Comparison of ENCODE assay signal across 31 mouse cellular contexts in genomic region chr13:49398191-49398590, GRCm38 (mm10). TPM values are rescaled to one million over a fixed set of nuclear protein-coding genes. Genes with fewer than 3 reads are reported as not detected.
DNase-seq lines count a peak whose midpoint lies in the region; ATAC-seq and TF ChIP-seq lines count a peak whose summit lies in the region.
"Had no signal": no experiment of that assay in that cellular context is flagged by ENCODE, and none has a peak within 500 bp of the region (broad histone marks: within the 10 kb centered on the region; RNA-seq: fewer than 3 reads in every experiment).

No protein-coding gene starts in this region.

- 0 out of 2 replicates have a peak overlapping the region, but pooled peaks have one; percentile 17 for H3K27ac ChIP-seq in embryonic facial prominence, embryonic 12.5 days
- no peak overlapping the region for H3K27ac ChIP-seq in embryonic facial prominence, embryonic 10.5 days (replicated peaks)
- no peak overlapping the region; the same call in 1 of the 2 replicates for H3K27ac ChIP-seq in hindbrain, postnatal 0 days
- no peak overlapping the region for H3K27ac ChIP-seq in hindbrain, embryonic 13.5 days
- H3K27ac ChIP-seq: embryonic facial prominence, embryonic 13.5 days; forebrain, embryonic 12.5 days; gastrocnemius, adult 2 months; heart, embryonic 15.5 days; hindbrain, embryonic 10.5 days; hindbrain, embryonic 15.5 days had no signal

- peaks cover 5% of the 10 kb centered on the region; the same call in 1 of the 2 replicates for H3K4me1 ChIP-seq in embryonic facial prominence, embryonic 12.5 days
- H3K4me1 ChIP-seq in embryonic facial prominence, embryonic 10.5 days, result 0 out of 2 replicates have a peak, but pooled peaks cover 3% of the 10 kb centered on the region
- no peaks in the 10 kb centered on the region for H3K4me1 ChIP-seq in hindbrain, postnatal 0 days (ENCODE audit: insufficient read depth, low read length)
- H3K4me1 ChIP-seq in hindbrain, embryonic 13.5 days (replicated peaks), result no peaks in the 10 kb centered on the region
- H3K4me1 ChIP-seq: forebrain, embryonic 12.5 days; hindbrain, embryonic 10.5 days; hindbrain, embryonic 15.5 days had no signal

- no peaks in the 10 kb centered on the region for H3K9me3 ChIP-seq in embryonic facial prominence, embryonic 12.5 days
- no peaks in the 10 kb centered on the region for H3K9me3 ChIP-seq in embryonic facial prominence, embryonic 10.5 days
- no peaks in the 10 kb centered on the region for H3K9me3 ChIP-seq in hindbrain, postnatal 0 days (ENCODE audit: low read length)
- no peaks in the 10 kb centered on the region for H3K9me3 ChIP-seq in hindbrain, embryonic 13.5 days
- H3K9me3 ChIP-seq: embryonic facial prominence, embryonic 13.5 days; forebrain, embryonic 12.5 days; heart, embryonic 12.5 days; heart, embryonic 15.5 days; hindbrain, embryonic 15.5 days had no signal

- no peaks in the 10 kb centered on the region for H3K27me3 ChIP-seq in embryonic facial prominence, embryonic 12.5 days
- H3K27me3 ChIP-seq in embryonic facial prominence, embryonic 10.5 days (replicated peaks; ENCODE audit: low read depth, poor library complexity, severe bottlenecking), result no peaks in the 10 kb centered on the region
- H3K27me3 ChIP-seq in hindbrain, postnatal 0 days (ENCODE audit: insufficient read depth, low read length), result no peaks in the 10 kb centered on the region
- no peaks in the 10 kb centered on the region for H3K27me3 ChIP-seq in hindbrain, embryonic 13.5 days
- H3K27me3 ChIP-seq: CH12.LX; embryonic facial prominence, embryonic 13.5 days; forebrain, embryonic 12.5 days; heart, embryonic 12.5 days; heart, embryonic 15.5 days; hindbrain, embryonic 15.5 days; Patski had no signal

- no peak for TF ChIP-seq CTCF in hindbrain, postnatal 0 days (IDR thresholded peaks at IDR 0.05; ENCODE audit: low read depth)

- H3K9ac ChIP-seq in embryonic facial prominence, embryonic 12.5 days, result no peak overlapping the region
- no peak overlapping the region for H3K9ac ChIP-seq in hindbrain, postnatal 0 days (replicated peaks; ENCODE audit: low read length)
- H3K9ac ChIP-seq in hindbrain, embryonic 13.5 days, result no peak overlapping the region
- H3K9ac ChIP-seq: embryonic facial prominence, embryonic 13.5 days; forebrain, embryonic 12.5 days; heart, embryonic 12.5 days; heart, embryonic 15.5 days; hindbrain, embryonic 15.5 days had no signal

- H3K4me2 ChIP-seq in embryonic facial prominence, embryonic 12.5 days (replicated peaks), result no peak overlapping the region
- no peak overlapping the region for H3K4me2 ChIP-seq in hindbrain, postnatal 0 days (ENCODE audit: low read depth, low read length)
- H3K4me2 ChIP-seq in hindbrain, embryonic 13.5 days, result no peak overlapping the region
- H3K4me2 ChIP-seq: embryonic facial prominence, embryonic 13.5 days; forebrain, embryonic 12.5 days; heart, embryonic 12.5 days; heart, embryonic 15.5 days; hindbrain, embryonic 15.5 days had no signal

- no peak for ATAC-seq in embryonic facial prominence, embryonic 12.5 days (ENCODE audit: insufficient number of reproducible peaks, insufficient read depth, low FRiP score, low TSS enrichment)
- ATAC-seq in hindbrain, postnatal 0 days, result 0 out of 2 replicates have a peak, but pooled peaks have one; percentile 39
- ATAC-seq in hindbrain, embryonic 13.5 days (ENCODE audit: low FRiP score), result no peak
- ATAC-seq in megakaryocyte progenitor cell, adult 5-6 weeks (replicated peaks; ENCODE audit: poor library complexity), result peak; percentile 23; the same call in 1 of the 2 replicates
- ATAC-seq: forebrain, embryonic 16.5 days; inflammation-experienced regulatory T-cells, adult 6 months; intestine, embryonic 16.5 days; Patski had no signal

- no peak for DNase-seq in embryonic facial prominence, embryonic 10.5 days (ENCODE audit: low spot score)
- DNase-seq in hindbrain, postnatal 0 days (ENCODE audit: low spot score), result no peak
- peak; percentile 92 for DNase-seq in 416B (ENCODE audit: low read depth)
- no peak for DNase-seq in T-cell, adult 2 months (ENCODE audit: low spot score)
- DNase-seq: adrenal gland, adult 2 months; adrenal gland, postnatal 14 days; B cell, adult 2 months; cerebellum, adult 11-12 months; cerebellum, adult 8-10 months; cerebellum, postnatal 10 days; cerebellum, postnatal 36 days; gastrocnemius, adult 2 months; gastrocnemius, postnatal 14 days; heart, adult 18-20 months; heart, postnatal 10 days; heart, postnatal 36 days had no signal

- H3K4me3 ChIP-seq in embryonic facial prominence, embryonic 12.5 days, result no peak overlapping the region
- H3K4me3 ChIP-seq in embryonic facial prominence, embryonic 10.5 days, result no peak overlapping the region
- no peak overlapping the region for H3K4me3 ChIP-seq in hindbrain, postnatal 0 days (ENCODE audit: low read length)
- no peak overlapping the region for H3K4me3 ChIP-seq in hindbrain, embryonic 13.5 days
- H3K4me3 ChIP-seq: embryonic facial prominence, embryonic 13.5 days; erythroblast, embryonic 14.5 days; forebrain, embryonic 12.5 days; gastrocnemius, adult 2 months; heart, embryonic 12.5 days; heart, embryonic 15.5 days; hindbrain, embryonic 10.5 days; hindbrain, embryonic 15.5 days had no signal

- no peaks in the 10 kb centered on the region for H3K36me3 ChIP-seq in embryonic facial prominence, embryonic 12.5 days
- H3K36me3 ChIP-seq in embryonic facial prominence, embryonic 10.5 days (replicated peaks), result no peaks in the 10 kb centered on the region
- H3K36me3 ChIP-seq in hindbrain, postnatal 0 days (ENCODE audit: insufficient read depth, low read length), result no peaks in the 10 kb centered on the region
- H3K36me3 ChIP-seq in hindbrain, embryonic 13.5 days, result peaks cover 8% of the 10 kb centered on the region
- H3K36me3 ChIP-seq: embryonic facial prominence, embryonic 13.5 days; forebrain, embryonic 12.5 days; heart, embryonic 12.5 days; heart, embryonic 15.5 days; hindbrain, embryonic 10.5 days; hindbrain, embryonic 15.5 days had no signal

- 76% methylated on average over 8 of the region's 8 CpGs for WGBS in embryonic facial prominence, embryonic 12.5 days
- 84% methylated on average over 8 of the region's 8 CpGs for WGBS in embryonic facial prominence, embryonic 10.5 days
- 87% methylated on average over 8 of the region's 8 CpGs for WGBS in hindbrain, postnatal 0 days
- 90% methylated on average over 8 of the region's 8 CpGs for WGBS in hindbrain, embryonic 13.5 days

RNA-seq across cellular contexts. Expression of gene Ippk, which starts 22.9 kb away (rescaled TPM):
- 14.0 and 15.8 TPM in 2 replicates for polyA plus RNA-seq in embryonic facial prominence, embryonic 12.5 days (2016; fragmentation: Nextera tagmentation; extraction: Ambion mirVana)
- polyA plus RNA-seq in embryonic facial prominence, embryonic 10.5 days (2016; fragmentation: Nextera tagmentation; extraction: Ambion mirVana), result 18.3 and 20.4 TPM in 2 replicates
- 9.2 and 11.9 TPM in 2 replicates for total RNA-seq in hindbrain, postnatal 0 days (2014; rRNA removed)
- polyA plus RNA-seq in hindbrain, postnatal 0 days (2015; fragmentation: Nextera tagmentation; extraction: Ambion mirVana), result 10.2 and 10.8 TPM in 2 replicates
- polyA plus RNA-seq in hindbrain, embryonic 13.5 days (2015; fragmentation: Nextera tagmentation; extraction: Ambion mirVana), result 14.0 and 15.0 TPM in 2 replicates
- total RNA-seq in megakaryocyte progenitor cell, adult 5-6 weeks (2015), result 4.6 and 5.1 TPM in 2 replicates
- total RNA-seq in megakaryocyte progenitor cell, adult 5-6 weeks (2017), result 12.1 and 15.3 TPM in 2 replicates

RNA-seq across cellular contexts. Expression of gene Bicd2, which starts 56.8 kb away (rescaled TPM):
- polyA plus RNA-seq in embryonic facial prominence, embryonic 12.5 days (2016; fragmentation: Nextera tagmentation; extraction: Ambion mirVana), result 42.0 and 42.3 TPM in 2 replicates
- polyA plus RNA-seq in embryonic facial prominence, embryonic 10.5 days (2016; fragmentation: Nextera tagmentation; extraction: Ambion mirVana), result 32.6 and 33.3 TPM in 2 replicates
- total RNA-seq in hindbrain, postnatal 0 days (2014; rRNA removed), result 48.2 and 51.2 TPM in 2 replicates
- 23.3 and 25.1 TPM in 2 replicates for polyA plus RNA-seq in hindbrain, postnatal 0 days (2015; fragmentation: Nextera tagmentation; extraction: Ambion mirVana)
- 28.2 and 29.3 TPM in 2 replicates for polyA plus RNA-seq in hindbrain, embryonic 13.5 days (2015; fragmentation: Nextera tagmentation; extraction: Ambion mirVana)
- 9.7 and 10.9 TPM in 2 replicates for total RNA-seq in megakaryocyte progenitor cell, adult 5-6 weeks (2015)
- 17.1 and 21.5 TPM in 2 replicates for total RNA-seq in megakaryocyte progenitor cell, adult 5-6 weeks (2017)

Comparison
In these comparisons a context has a peak if more than half of its experiments do, and no peak if none do; other contexts are left out.
1. ATAC-seq: peak in hindbrain, postnatal 0 days (single experiment) and megakaryocyte progenitor cell, adult 5-6 weeks (single experiment); none in embryonic facial prominence, embryonic 12.5 days (single experiment) and hindbrain, embryonic 13.5 days (single experiment).